Mouse (Mus musculus): ENCODE results near the gene Habp4. TPM values are rescaled to one million over a fixed set of nuclear protein-coding genes. Genes with fewer than 3 reads are reported as not detected.

Habp4 gene
- polyA plus RNA-seq, 2 experiments: 30.1 to 33.9 TPM

- Histone ChIP-seq H3K27me3 (ENCODE audit: control insufficient read depth, insufficient read depth, low read length) (no peaks in the 10 kb centered on the region), H3K9me3 (ENCODE audit: control insufficient read depth, low read length) (no peaks in the 10 kb centered on the region), H3K4me1 (ENCODE audit: control insufficient read depth, insufficient read depth, low read length) (no peaks in the 10 kb centered on the region), H3K4me2 (replicated peaks; ENCODE audit: low read depth, low read length, severe bottlenecking) (no peak overlapping the region), H3K9ac (ENCODE audit: low read depth, low read length, severe bottlenecking) (no peak overlapping the region), H3K36me3 (ENCODE audit: control insufficient read depth, insufficient read depth, low read length) (peaks cover 30% of the 10 kb centered on the region), H3K27ac (replicated peaks; ENCODE audit: low read depth, low read length) (no peak overlapping the region), H3K4me3 (replicated peaks; ENCODE audit: low read length) (no peak overlapping the region)
- ATAC-seq (ENCODE audit: low FRiP score, low read depth) (no peak), DNase-seq (ENCODE audit: low spot score) (no peak)
- 71% methylated on average over 4 of the region's 4 CpGs for WGBS
- no peak for TF ChIP-seq POLR2A (IDR thresholded peaks at IDR 0.05; ENCODE audit: borderline replicate concordance, extremely low read depth, insufficient read depth, insufficient read length)
Observed at GRCm38 (mm10) chr13:64183583-64183982, 22.0 kb downstream of the Habp4 start.

DNA sequence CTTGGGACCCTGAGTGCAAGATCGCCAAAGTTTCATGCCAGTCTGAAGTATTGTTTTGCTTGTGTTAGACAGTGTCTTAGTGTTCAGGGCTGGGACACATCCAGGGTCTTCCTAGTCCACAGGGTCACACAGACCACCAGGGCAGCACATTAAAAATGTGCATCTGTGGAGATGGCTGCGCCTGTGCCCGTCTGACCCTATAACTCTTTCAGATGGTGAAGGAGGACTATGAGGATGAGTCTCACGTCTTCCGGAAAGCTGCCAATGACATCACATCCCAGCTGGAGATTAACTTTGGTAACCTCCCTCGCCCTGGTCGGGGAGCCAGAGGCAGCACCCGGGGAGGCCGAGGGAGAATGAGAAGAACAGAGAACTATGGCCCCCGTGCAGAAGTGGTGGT, 22.7 kb downstream of the Habp4 start:
- Histone ChIP-seq H3K27ac (replicated peaks; ENCODE audit: low read depth, low read length) (no peak overlapping the region), H3K4me2 (replicated peaks; ENCODE audit: low read depth, low read length, severe bottlenecking) (no peak overlapping the region), H3K4me1 (ENCODE audit: control insufficient read depth, insufficient read depth, low read length) (no peaks in the 10 kb centered on the region), H3K9me3 (ENCODE audit: control insufficient read depth, low read length) (no peaks in the 10 kb centered on the region), H3K36me3 (ENCODE audit: control insufficient read depth, insufficient read depth, low read length) (peaks cover 30% of the 10 kb centered on the region), H3K4me3 (replicated peaks; ENCODE audit: low read length) (no peak overlapping the region), H3K9ac (ENCODE audit: low read depth, low read length, severe bottlenecking) (no peak overlapping the region), H3K27me3 (ENCODE audit: control insufficient read depth, insufficient read depth, low read length) (no peaks in the 10 kb centered on the region)
- DNase-seq (ENCODE audit: low spot score) (no peak), ATAC-seq (ENCODE audit: low FRiP score, low read depth) (no peak)
- TF ChIP-seq POLR2A (IDR thresholded peaks at IDR 0.05; ENCODE audit: borderline replicate concordance, extremely low read depth, insufficient read depth, insufficient read length): no peak
- WGBS: 79% methylated on average over 10 of the region's 10 CpGs

GRCm38 (mm10) chr13:64185176-64185575, 23.6 kb downstream of the Habp4 start:
- no peak overlapping the region for H3K4me3 ChIP-seq (replicated peaks; ENCODE audit: low read length)
- WGBS: 82% methylated on average over 7 of the region's 7 CpGs
- H3K9ac ChIP-seq (ENCODE audit: low read depth, low read length, severe bottlenecking): no peak overlapping the region
- no peak overlapping the region for H3K27ac ChIP-seq (replicated peaks; ENCODE audit: low read depth, low read length)
- H3K4me1 ChIP-seq (ENCODE audit: control insufficient read depth, insufficient read depth, low read length): no peaks in the 10 kb centered on the region
- no peak overlapping the region for H3K4me2 ChIP-seq (replicated peaks; ENCODE audit: low read depth, low read length, severe bottlenecking)
- no peak for ATAC-seq (ENCODE audit: low FRiP score, low read depth)
- H3K9me3 ChIP-seq (ENCODE audit: control insufficient read depth, low read length): no peaks in the 10 kb centered on the region
- TF ChIP-seq POLR2A (IDR thresholded peaks at IDR 0.05; ENCODE audit: borderline replicate concordance, extremely low read depth, insufficient read depth, insufficient read length): no peak
- H3K36me3 ChIP-seq (ENCODE audit: control insufficient read depth, insufficient read depth, low read length): peaks cover 30% of the 10 kb centered on the region
- DNase-seq (ENCODE audit: low spot score): no peak
- H3K27me3 ChIP-seq (ENCODE audit: control insufficient read depth, insufficient read depth, low read length): no peaks in the 10 kb centered on the region

- Histone ChIP-seq H3K27ac (replicated peaks; ENCODE audit: low read depth, low read length) (no peak overlapping the region), H3K4me3 (replicated peaks; ENCODE audit: low read length) (no peak overlapping the region), H3K27me3 (ENCODE audit: control insufficient read depth, insufficient read depth, low read length) (no peaks in the 10 kb centered on the region), H3K36me3 (ENCODE audit: control insufficient read depth, insufficient read depth, low read length) (peaks cover 30% of the 10 kb centered on the region), H3K9me3 (ENCODE audit: control insufficient read depth, low read length) (no peaks in the 10 kb centered on the region), H3K9ac (ENCODE audit: low read depth, low read length, severe bottlenecking) (no peak overlapping the region), H3K4me2 (replicated peaks; ENCODE audit: low read depth, low read length, severe bottlenecking) (no peak overlapping the region), H3K4me1 (ENCODE audit: control insufficient read depth, insufficient read depth, low read length) (no peaks in the 10 kb centered on the region)
- no peak for ATAC-seq (ENCODE audit: low FRiP score, low read depth)
- WGBS: 93% methylated on average over 9 of the region's 9 CpGs
- DNase-seq (ENCODE audit: low spot score): no peak
- no peak for TF ChIP-seq POLR2A (IDR thresholded peaks at IDR 0.05; ENCODE audit: borderline replicate concordance, extremely low read depth, insufficient read depth, insufficient read length)
Observed at GRCm38 (mm10) chr13:64185586-64185985, 24.0 kb downstream of the Habp4 start.

DNA sequence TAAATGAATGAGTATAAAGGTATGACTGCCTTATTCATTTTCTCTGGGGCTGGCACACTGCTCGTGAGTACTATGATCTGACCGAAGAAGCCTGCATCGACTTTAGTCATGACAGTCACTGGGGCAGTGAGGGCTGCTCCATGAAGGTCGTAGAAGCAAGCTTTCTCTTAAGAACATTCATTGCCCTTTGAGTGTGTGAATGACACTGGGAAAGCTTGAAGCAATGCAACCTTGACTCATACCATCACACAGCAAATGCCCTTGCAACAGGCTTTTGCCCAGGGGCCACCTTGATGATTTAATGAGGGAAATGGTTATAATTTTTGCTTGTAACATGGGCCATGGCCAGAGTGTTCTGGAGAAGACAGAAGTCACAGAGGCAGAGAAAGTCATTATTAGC, 24.9 kb downstream of the Habp4 start:
- H3K27me3 ChIP-seq (ENCODE audit: control insufficient read depth, insufficient read depth, low read length): no peaks in the 10 kb centered on the region
- no peaks in the 10 kb centered on the region for H3K9me3 ChIP-seq (ENCODE audit: control insufficient read depth, low read length)
- H3K36me3 ChIP-seq (ENCODE audit: control insufficient read depth, insufficient read depth, low read length): peaks cover 30% of the 10 kb centered on the region
- no peaks in the 10 kb centered on the region for H3K4me1 ChIP-seq (ENCODE audit: control insufficient read depth, insufficient read depth, low read length)
- no peak overlapping the region for H3K27ac ChIP-seq (replicated peaks; ENCODE audit: low read depth, low read length)
- 95% methylated on average over 4 of the region's 4 CpGs for WGBS
- no peak for ATAC-seq (ENCODE audit: low FRiP score, low read depth)
- no peak for TF ChIP-seq POLR2A (IDR thresholded peaks at IDR 0.05; ENCODE audit: borderline replicate concordance, extremely low read depth, insufficient read depth, insufficient read length)
- H3K4me3 ChIP-seq (replicated peaks; ENCODE audit: low read length): no peak overlapping the region
- no peak for DNase-seq (ENCODE audit: low spot score)
- H3K4me2 ChIP-seq (replicated peaks; ENCODE audit: low read depth, low read length, severe bottlenecking): no peak overlapping the region
- H3K9ac ChIP-seq (ENCODE audit: low read depth, low read length, severe bottlenecking): no peak overlapping the region

- Histone ChIP-seq H3K4me1 (ENCODE audit: control insufficient read depth, insufficient read depth, low read length) (no peaks in the 10 kb centered on the region), H3K4me2 (replicated peaks; ENCODE audit: low read depth, low read length, severe bottlenecking) (no peak overlapping the region), H3K4me3 (replicated peaks; ENCODE audit: low read length) (no peak overlapping the region), H3K27ac (replicated peaks; ENCODE audit: low read depth, low read length) (no peak overlapping the region), H3K9ac (ENCODE audit: low read depth, low read length, severe bottlenecking) (no peak overlapping the region), H3K36me3 (ENCODE audit: control insufficient read depth, insufficient read depth, low read length) (peaks cover 25% of the 10 kb centered on the region), H3K27me3 (ENCODE audit: control insufficient read depth, insufficient read depth, low read length) (no peaks in the 10 kb centered on the region), H3K9me3 (ENCODE audit: control insufficient read depth, low read length) (no peaks in the 10 kb centered on the region)
- no peak for TF ChIP-seq POLR2A (IDR thresholded peaks at IDR 0.05; ENCODE audit: borderline replicate concordance, extremely low read depth, insufficient read depth, insufficient read length)
- DNase-seq (ENCODE audit: low spot score): no peak
- no peak for ATAC-seq (ENCODE audit: low FRiP score, low read depth)
Observed at GRCm38 (mm10) chr13:64187065-64187464, 25.4 kb downstream of the Habp4 start.
